Mouse (Mus musculus) midbrain, embryonic 16.5 days (tissue): ENCODE data around the gene Scarf1. TPM values are rescaled to one million over a fixed set of nuclear protein-coding genes. Genes with fewer than 3 reads are reported as not detected.

Source experiments
- ATAC-seq: fragments of 200-750 bp; cut with Nextera tagmentation; 2 replicates; pipeline ENCODE4 v1.8.0; 2017; ENCODE audit warnings: moderate TSS enrichment
- H3K27ac ChIP-seq: fragments of 300-500 bp; sonication (generic); 2 replicates; pipeline ENCODE4 v1.5.1; 2014; ENCODE audit warnings: mild to moderate bottlenecking, low read length, mixed read lengths
- H3K27me3 ChIP-seq: fragments of 300-500 bp; sonication (generic); 2 replicates; pipeline ENCODE4 v1.6.1; 2014; ENCODE audit warnings: low read depth, low read length, mixed read lengths; ENCODE audit not compliant: control insufficient read depth, insufficient read depth
- H3K36me3 ChIP-seq: fragments of 300-500 bp; sonication (generic); 2 replicates; pipeline ENCODE4 v1.6.1; 2014; ENCODE audit warnings: mild to moderate bottlenecking, low read length, moderate library complexity, mixed read lengths; ENCODE audit not compliant: control insufficient read depth, insufficient read depth
- H3K4me1 ChIP-seq: fragments of 300-500 bp; sonication (generic); 2 replicates; pipeline ENCODE4 v1.6.1; 2014; ENCODE audit warnings: mild to moderate bottlenecking, low read length, mixed read lengths; ENCODE audit not compliant: control insufficient read depth, insufficient read depth
- H3K4me2 ChIP-seq: fragments of 300-500 bp; sonication (generic); 2 replicates; pipeline ENCODE4 v1.6.1; 2014; ENCODE audit warnings: mild to moderate bottlenecking, low read length, mixed read lengths
- H3K4me3 ChIP-seq: fragments of 300-500 bp; sonication (generic); 2 replicates; pipeline ENCODE4 v1.5.1; 2014; ENCODE audit warnings: low read depth, mild to moderate bottlenecking, low read length, moderate library complexity, mixed read lengths
- H3K9ac ChIP-seq: fragments of 300-500 bp; sonication (generic); 2 replicates; pipeline ENCODE4 v1.6.1; 2014; ENCODE audit warnings: low read depth, low read length, mixed read lengths
- H3K9me3 ChIP-seq: fragments of 300-500 bp; sonication (generic); replicated peaks from 2 replicates; pipeline ENCODE4 v1.6.1; 2014; ENCODE audit warnings: mild to moderate bottlenecking, low read length, mixed read lengths; ENCODE audit not compliant: control insufficient read depth, poor library complexity, severe bottlenecking
- WGBS: fragments of 180-500 bp; shearing (Covaris S2); extraction: QIAGEN DNeasy Blood & Tissue Kit; methylation state at CpG from one replicate; pipeline ENCODE4 v1.1.7; 2014; 5-methylcytosine and 5-hydroxymethylcytosine counted together
- polyA plus RNA-seq: library from polyadenylated mRNA; unstranded; fragments of >200 nt; fragmentation: Nextera tagmentation; extraction: Ambion mirVana; gene quantifications from 2 replicates; pipeline ENCODE4 v1.2.1, GENCODE M21; 2015

The Scarf1 gene
- polyA plus RNA-seq, 1 experiment from 2014 or later = 3.4 TPM

DNA sequence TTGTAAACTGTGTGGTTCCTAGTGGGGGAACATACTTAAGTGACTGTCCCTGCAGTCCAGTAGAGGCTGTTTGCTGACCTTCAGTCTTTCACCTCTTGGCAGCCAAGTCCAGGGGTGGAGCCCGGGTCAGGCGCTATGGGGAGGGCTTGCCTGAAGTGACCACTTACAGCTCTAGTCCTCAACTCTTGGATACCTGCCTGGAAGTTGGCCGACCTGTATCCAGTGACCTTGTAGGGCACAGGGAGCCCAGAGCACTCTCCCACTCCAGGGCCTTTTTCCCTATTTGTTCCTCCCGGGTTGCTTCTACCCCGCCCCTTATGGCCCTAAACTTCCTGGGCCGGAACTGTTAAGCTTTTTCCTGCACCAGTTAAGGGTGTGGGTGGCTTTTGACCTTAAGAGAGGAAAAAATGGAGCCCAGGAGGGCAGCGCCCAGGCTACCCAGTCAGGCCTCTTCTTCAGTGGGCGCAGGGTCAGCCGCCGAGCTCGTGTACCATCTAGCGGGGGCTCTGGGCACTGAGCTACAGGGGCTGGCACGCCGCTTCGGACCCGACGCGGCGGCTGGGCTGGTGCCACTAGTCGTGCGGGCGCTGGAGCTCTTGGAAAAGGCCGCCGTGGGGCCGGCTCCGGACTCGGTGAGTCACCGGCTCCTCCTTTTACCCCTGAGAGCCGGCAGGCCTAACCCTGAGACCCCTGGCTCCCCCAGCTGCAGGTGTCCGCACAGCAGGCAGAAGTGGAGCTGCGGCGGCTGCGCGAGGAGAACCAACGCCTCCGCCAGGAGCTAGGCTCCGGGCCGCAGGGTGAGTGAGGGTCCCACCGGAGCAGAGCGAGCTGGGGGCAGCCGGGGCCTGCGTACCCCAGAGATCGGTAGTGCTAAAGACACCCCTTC is 3.4 kb upstream of the Scarf1 start, which contains the start of gene Rilp:
Gene Rilp, plus strand, starts transcription at position 354 of the 886 bp plus-strand sequence.
- no peaks in the 10 kb centered on the region for H3K9me3 ChIP-seq
- WGBS = 2% methylated on average over 42 of the region's 43 CpGs
- peak within 1 kb of the TSS; percentile 74 for H3K9ac ChIP-seq
- H3K4me1 ChIP-seq = peaks cover 7% of the 10 kb centered on the region
- peak within 1 kb of the TSS; percentile 59 for H3K4me3 ChIP-seq
- ATAC-seq = peak; percentile 81
- H3K27ac ChIP-seq = peak within 1 kb of the TSS; percentile 81
- H3K4me2 ChIP-seq = peak within 1 kb of the TSS; percentile 96
- H3K27me3 ChIP-seq = no peaks in the 10 kb centered on the region
- H3K36me3 ChIP-seq = peaks cover 24% of the 10 kb centered on the region

DNA sequence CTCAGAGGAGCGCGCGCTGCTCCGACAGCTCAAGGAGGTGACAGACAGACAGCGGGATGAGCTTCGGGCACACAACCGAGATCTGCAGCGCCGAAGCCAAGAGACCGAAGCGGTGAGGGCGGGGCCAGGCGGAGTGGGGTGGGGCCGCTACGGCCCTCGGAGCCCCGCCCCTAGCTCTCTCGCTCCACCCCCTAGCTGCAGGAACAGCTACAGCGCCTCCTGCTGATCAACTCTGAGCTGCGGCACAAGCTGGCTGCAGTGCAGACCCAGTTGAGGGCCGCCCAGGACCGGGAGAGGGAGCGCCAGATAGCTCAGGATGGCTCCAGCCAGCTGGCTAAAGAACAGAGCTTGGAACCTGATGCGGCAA is 2.7 kb upstream of the Scarf1 start:
- ATAC-seq = peak; percentile 92
- no peaks in the 10 kb centered on the region for H3K9me3 ChIP-seq
- peak overlapping the region; percentile 81 for H3K27ac ChIP-seq
- H3K4me3 ChIP-seq = peak overlapping the region; percentile 59
- 2% methylated on average over 21 of the region's 24 CpGs for WGBS
- H3K4me1 ChIP-seq = peaks cover 7% of the 10 kb centered on the region
- peak overlapping the region; percentile 96 for H3K4me2 ChIP-seq
- peak overlapping the region; percentile 74 for H3K9ac ChIP-seq
- no peaks in the 10 kb centered on the region for H3K27me3 ChIP-seq
- H3K36me3 ChIP-seq = peaks cover 22% of the 10 kb centered on the region

DNA sequence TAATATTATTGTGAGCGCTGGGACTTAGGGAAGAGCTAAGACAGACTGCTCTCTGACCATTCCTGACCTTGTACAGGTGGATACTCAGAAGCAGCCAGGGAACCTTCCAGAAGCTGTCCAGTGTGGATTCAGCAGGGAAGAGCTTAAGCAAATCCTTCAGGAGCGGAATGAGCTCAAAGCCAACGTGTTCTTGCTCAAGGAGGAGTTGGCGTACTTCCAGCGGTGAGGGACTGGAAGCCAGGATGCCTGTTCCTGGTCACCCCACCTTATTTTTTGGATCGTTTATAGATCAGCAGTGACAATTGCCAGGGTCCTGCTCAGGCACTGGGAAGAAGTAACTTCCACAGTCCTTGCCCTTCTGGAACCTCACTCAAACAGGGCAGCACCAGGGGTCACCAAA is 2.1 kb upstream of the Scarf1 start:
- no peak overlapping the region for H3K27ac ChIP-seq

DNA sequence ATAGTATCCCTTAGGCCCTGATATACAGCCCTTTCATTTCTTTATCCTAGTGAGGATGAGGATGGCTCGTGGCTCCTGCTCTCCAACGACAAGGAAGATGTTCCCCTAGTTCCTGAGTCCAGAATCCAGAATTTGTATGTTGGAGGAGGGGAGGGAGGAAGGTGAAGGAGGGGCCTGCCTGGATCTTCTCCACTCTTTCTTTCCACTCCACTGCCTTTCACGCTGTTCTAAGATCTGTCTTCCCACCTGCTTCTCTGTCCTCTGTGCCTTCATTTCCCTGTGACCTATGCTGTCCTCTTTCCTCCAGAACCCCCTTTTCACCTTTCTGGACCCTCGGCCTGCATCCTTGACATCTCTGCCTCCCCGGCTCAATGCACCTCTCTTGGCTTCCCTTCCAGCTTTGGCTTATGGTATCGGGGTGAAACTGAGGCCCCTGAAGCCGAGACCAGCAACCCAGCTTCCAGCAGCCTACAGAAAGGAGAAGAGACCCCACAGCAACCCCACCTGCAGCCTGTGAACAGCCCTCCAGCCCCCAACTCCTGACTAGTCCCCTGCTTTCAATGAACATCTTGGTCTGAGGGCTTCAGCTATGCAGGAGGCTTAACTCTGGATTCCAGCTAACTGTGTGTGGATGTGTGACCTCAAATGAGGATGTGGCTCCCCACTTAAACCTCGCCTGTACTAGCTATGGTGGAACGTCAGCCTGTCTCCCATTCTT is 880 bp upstream of the Scarf1 start:
- no peaks in the 10 kb centered on the region for H3K9me3 ChIP-seq
- WGBS = 80% methylated on average over 9 of the region's 9 CpGs

More for the DNA sequence above, 2.1 kb upstream of the Scarf1 start:
- Histone ChIP-seq H3K9me3 (no peaks in the 10 kb centered on the region), H3K36me3 (peaks cover 18% of the 10 kb centered on the region), H3K4me1 (peaks cover 7% of the 10 kb centered on the region), H3K9ac (no peak overlapping the region), H3K4me2 (no peak overlapping the region), H3K27me3 (no peaks in the 10 kb centered on the region), H3K4me3 (no peak overlapping the region)
- no peak for ATAC-seq
- 81% methylated on average over 6 of the region's 6 CpGs for WGBS

DNA sequence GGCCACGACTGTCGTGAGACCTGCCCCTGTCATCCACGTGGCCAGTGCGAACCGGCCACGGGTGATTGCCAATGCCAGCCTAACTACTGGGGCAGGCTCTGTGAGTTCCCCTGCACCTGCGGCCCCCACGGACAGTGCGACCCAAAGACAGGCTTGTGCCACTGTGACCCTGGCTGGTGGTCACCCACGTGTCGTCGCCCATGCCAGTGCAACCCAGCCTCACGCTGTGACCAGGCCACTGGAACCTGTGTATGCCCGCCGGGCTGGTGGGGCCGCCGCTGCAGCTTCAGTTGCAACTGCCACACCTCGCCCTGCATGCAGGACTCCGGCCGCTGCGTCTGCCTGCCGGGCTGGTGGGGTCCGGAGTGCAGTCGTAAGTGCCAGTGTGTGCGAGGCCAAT is 1.8 kb downstream of the Scarf1 start:
- H3K4me1 ChIP-seq = peaks cover under 1% of the 10 kb centered on the region; the same call in 1 of the 2 replicates
- H3K27ac ChIP-seq = no peak overlapping the region
- ATAC-seq = no peak
- WGBS = 93% methylated on average over 25 of the region's 25 CpGs
- no peaks in the 10 kb centered on the region for H3K36me3 ChIP-seq
- no peaks in the 10 kb centered on the region for H3K27me3 ChIP-seq
- no peak overlapping the region for H3K4me3 ChIP-seq
- H3K9ac ChIP-seq = no peak overlapping the region
- no peaks in the 10 kb centered on the region for H3K9me3 ChIP-seq
- H3K4me2 ChIP-seq = no peak overlapping the region

More for the DNA sequence above, 880 bp upstream of the Scarf1 start:
- H3K36me3 ChIP-seq = peaks cover 14% of the 10 kb centered on the region
- no peak overlapping the region for H3K9ac ChIP-seq
- H3K4me1 ChIP-seq = peaks cover 7% of the 10 kb centered on the region
- no peaks in the 10 kb centered on the region for H3K27me3 ChIP-seq
- no peak overlapping the region for H3K27ac ChIP-seq
- ATAC-seq = no peak
- no peak overlapping the region for H3K4me2 ChIP-seq
- H3K4me3 ChIP-seq = no peak overlapping the region

DNA sequence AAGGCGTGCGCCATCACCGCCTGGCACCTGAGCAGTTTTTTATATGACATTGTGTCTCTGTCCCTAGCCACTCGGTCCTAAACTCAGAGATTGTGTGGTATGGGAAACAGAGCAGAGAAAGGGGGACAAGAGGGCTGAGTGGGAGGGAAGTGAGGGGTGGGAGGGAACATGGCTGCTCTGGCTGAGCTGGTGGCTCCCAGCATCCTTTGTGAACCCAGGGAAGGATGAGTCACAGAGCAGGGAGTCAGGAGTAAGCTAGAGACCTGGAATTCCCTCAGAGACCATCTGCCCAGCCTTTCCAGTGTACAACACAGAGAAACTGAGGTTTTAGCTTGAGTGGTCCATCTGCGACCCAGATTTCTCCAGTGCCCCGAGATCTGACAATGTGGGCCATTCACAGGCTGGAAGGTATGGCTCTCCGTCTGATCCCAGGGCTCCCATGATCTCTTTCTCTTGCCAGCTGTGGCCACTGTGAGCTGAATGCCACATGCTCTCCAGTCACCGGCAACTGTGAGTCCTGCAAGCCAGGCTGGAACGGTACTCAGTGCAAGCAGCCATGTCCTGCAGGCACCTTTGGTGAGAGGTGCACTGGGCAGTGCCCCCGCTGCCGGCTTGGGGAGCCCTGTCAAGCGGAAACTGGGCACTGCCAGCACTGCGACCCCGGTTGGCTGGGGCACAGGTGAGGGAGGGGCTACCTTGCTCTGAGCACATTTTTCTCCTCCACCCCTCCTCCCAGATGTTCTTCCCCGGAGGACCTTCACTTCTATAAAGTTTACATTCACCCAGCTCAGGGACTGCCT is 6.7 kb downstream of the Scarf1 start:
- no peak overlapping the region for H3K9ac ChIP-seq
- H3K4me1 ChIP-seq = no peaks in the 10 kb centered on the region
- no peaks in the 10 kb centered on the region for H3K9me3 ChIP-seq
- WGBS = 79% methylated on average over 15 of the region's 15 CpGs
- H3K27me3 ChIP-seq = no peaks in the 10 kb centered on the region
- H3K27ac ChIP-seq = no peak overlapping the region
- H3K36me3 ChIP-seq = no peaks in the 10 kb centered on the region
- ATAC-seq = no peak
- no peak overlapping the region for H3K4me3 ChIP-seq
- no peak overlapping the region for H3K4me2 ChIP-seq

DNA sequence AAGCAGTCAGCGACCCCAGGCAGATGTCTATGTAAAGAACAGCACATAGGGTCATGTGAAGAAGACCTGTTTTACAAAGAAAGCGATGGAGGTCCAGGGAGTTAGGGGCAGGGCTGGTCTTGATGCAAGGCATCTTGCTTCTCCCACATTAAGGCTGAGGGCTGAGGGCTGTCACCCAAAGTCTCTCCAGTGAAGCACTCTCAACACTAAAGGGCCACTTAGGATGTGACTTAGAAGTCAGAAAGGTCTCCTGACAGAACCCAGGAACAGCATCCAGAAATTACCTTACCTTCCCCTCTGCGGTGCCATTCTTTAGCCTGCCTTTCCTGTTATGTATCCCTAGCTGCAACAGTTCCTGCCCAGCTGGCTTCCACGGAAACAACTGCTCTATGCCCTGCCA is 8.3 kb downstream of the Scarf1 start:
- Histone ChIP-seq H3K4me2 (no peak overlapping the region), H3K27ac (no peak overlapping the region), H3K36me3 (no peaks in the 10 kb centered on the region), H3K4me3 (no peak overlapping the region), H3K9me3 (no peaks in the 10 kb centered on the region), H3K4me1 (no peaks in the 10 kb centered on the region), H3K27me3 (no peaks in the 10 kb centered on the region), H3K9ac (no peak overlapping the region)
- ATAC-seq = no peak
- WGBS = 93% methylated on average over 4 of the region's 4 CpGs

DNA sequence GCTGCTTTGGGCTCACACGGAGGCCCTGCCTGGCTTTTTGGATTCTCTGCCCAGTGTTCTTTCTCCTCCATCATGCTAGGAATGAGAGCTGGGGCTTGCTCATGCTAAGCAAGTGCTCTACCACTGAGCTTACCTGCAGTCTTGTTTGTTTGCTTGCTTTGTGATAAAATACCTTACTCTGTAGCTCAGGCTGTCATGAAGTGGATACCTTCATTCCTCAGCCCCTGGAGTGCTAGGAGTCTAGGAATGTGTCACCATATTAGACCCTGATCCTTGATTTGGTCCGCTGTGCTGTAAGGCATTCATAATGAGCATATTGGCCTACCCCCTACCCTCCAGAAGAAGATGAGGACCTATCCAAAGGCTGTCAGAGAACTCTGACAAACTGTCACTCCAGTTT is 9.5 kb downstream of the Scarf1 start:
- H3K36me3 ChIP-seq = no peaks in the 10 kb centered on the region
- no peaks in the 10 kb centered on the region for H3K27me3 ChIP-seq
- H3K4me3 ChIP-seq = no peak overlapping the region
- H3K9ac ChIP-seq = no peak overlapping the region
- H3K27ac ChIP-seq = no peak overlapping the region
- no peaks in the 10 kb centered on the region for H3K9me3 ChIP-seq
- H3K4me2 ChIP-seq = no peak overlapping the region
- H3K4me1 ChIP-seq = no peaks in the 10 kb centered on the region
- ATAC-seq = no peak
- 95% methylated on average over 2 of the region's 2 CpGs for WGBS
